Mouse (Mus musculus) limb, embryonic 14.5 days (tissue): Measurements from ENCODE around the gene Zfp109. TPM values are rescaled to one million over a fixed set of nuclear protein-coding genes. Genes with fewer than 3 reads are reported as not detected.
"Not testable (repeated sequence)": the region's sequence is repeated elsewhere in the genome, so short reads cannot be mapped to it uniquely, and the experiment has no call there.

Source experiments
- ATAC-seq: fragments of 200-750 bp; cut with Nextera tagmentation; 2 replicates; pipeline ENCODE4 v1.8.0; 2017; ENCODE audit warnings: low read depth, moderate number of reproducible peaks, moderate TSS enrichment; ENCODE audit not compliant: low FRiP score
- DNase-seq: peaks from one replicate; pipeline ENCODE4 v3.0.0-alpha.2; 2015; ENCODE audit warnings: low spot score
- H3K27ac ChIP-seq: fragments of 300-500 bp; sonication (generic); replicated peaks from 2 replicates; pipeline ENCODE4 v1.5.1; 2014; ENCODE audit warnings: low read depth, mild to moderate bottlenecking, low read length, moderate library complexity, mixed read lengths
- H3K27me3 ChIP-seq: fragments of 300-500 bp; sonication (generic); 2 replicates; pipeline ENCODE4 v1.6.1; 2014; ENCODE audit warnings: low read length, mixed read lengths; ENCODE audit not compliant: control insufficient read depth, insufficient read depth
- H3K36me3 ChIP-seq: fragments of 300-500 bp; sonication (generic); 2 replicates; pipeline ENCODE4 v1.6.1; 2014; ENCODE audit warnings: mild to moderate bottlenecking, low read length, moderate library complexity, mixed read lengths; ENCODE audit not compliant: control insufficient read depth, insufficient read depth
- H3K4me1 ChIP-seq: fragments of 300-500 bp; sonication (generic); 2 replicates; pipeline ENCODE4 v1.6.1; 2014; ENCODE audit warnings: antibody characterized with exemption, low read length, mixed read lengths; ENCODE audit not compliant: control insufficient read depth, insufficient read depth
- H3K4me2 ChIP-seq: fragments of 300-500 bp; sonication (generic); replicated peaks from 2 replicates; pipeline ENCODE4 v1.6.1; 2014; ENCODE audit warnings: low read depth, mild to moderate bottlenecking, low read length, moderate library complexity; ENCODE audit not compliant: severe bottlenecking
- H3K4me3 ChIP-seq: fragments of 300-500 bp; sonication (generic); replicated peaks from 2 replicates; pipeline ENCODE4 v1.5.1; 2014; ENCODE audit warnings: low read length
- H3K9ac ChIP-seq: fragments of 300-500 bp; sonication (generic); 2 replicates; pipeline ENCODE4 v1.6.1; 2014; ENCODE audit warnings: mild to moderate bottlenecking, low read depth, low read length, moderate library complexity; ENCODE audit not compliant: severe bottlenecking
- H3K9me3 ChIP-seq: fragments of 300-500 bp; sonication (generic); 2 replicates; pipeline ENCODE4 v1.6.1; 2016; ENCODE audit warnings: low read length; ENCODE audit not compliant: control insufficient read depth
- POLR2A ChIP-seq: fragments of 200-500 bp; IDR thresholded peaks from 2 replicates; pipeline ENCODE4 v1.8.0; 2012; ENCODE audit warnings: inconsistent platforms, mild to moderate bottlenecking, moderate library complexity, borderline replicate concordance; ENCODE audit not compliant: insufficient read depth, insufficient read length; ENCODE audit errors: extremely low read depth
- WGBS: fragments of 180-500 bp; shearing (Covaris S2); extraction: QIAGEN DNeasy Blood & Tissue Kit; methylation state at CpG from one replicate; pipeline ENCODE4 v1.1.7; 2014; 5-methylcytosine and 5-hydroxymethylcytosine counted together
- polyA plus RNA-seq, 2 experiments: library from polyadenylated mRNA; depleted of rRNA in 1 of 2; stranded (reverse) in 1 of 2; unstranded in 1 of 2; fragments of >200 nt; fragmentation: Nextera tagmentation in 1 of 2; extraction: Ambion mirVana in 1 of 2; gene quantifications; 2 replicates each; pipeline versions ENCODE4 v1.2.1 to v1.2.3; 2012 to 2014

Zfp109 gene
- polyA plus RNA-seq (2012; rRNA removed) (4.4 and 4.7 TPM in 2 replicates), polyA plus RNA-seq (2014; fragmentation: Nextera tagmentation; extraction: Ambion mirVana) (3.7 and 5.5 TPM in 2 replicates)

GRCm38 (mm10) chr7:24237040-24237791 is at the start of gene Zfp109:
Gene Zfp109, minus strand, starts transcription at chr7:24237560.
- H3K27ac ChIP-seq, result no peak within 1 kb of the TSS
- peaks cover 14% of the 10 kb centered on the region for H3K36me3 ChIP-seq
- peak; percentile 84 for ATAC-seq
- DNase-seq, result peak; percentile 72
- peak within 1 kb of the TSS; percentile 68 for H3K4me2 ChIP-seq
- TF ChIP-seq POLR2A, result peak; percentile 46; the same call in 1 of the 2 replicates
- H3K9me3 ChIP-seq, result no peaks in the 10 kb centered on the region
- peaks cover 8% of the 10 kb centered on the region; the same call in 1 of the 2 replicates for H3K4me1 ChIP-seq
- peak within 1 kb of the TSS; percentile 73 for H3K9ac ChIP-seq
- H3K27me3 ChIP-seq, result no peaks in the 10 kb centered on the region
- 6% methylated on average over 28 of the region's 28 CpGs for WGBS
- peak within 1 kb of the TSS; percentile 69 for H3K4me3 ChIP-seq

GRCm38 (mm10) chr7:24286916-24287315 is 49.6 kb upstream of the Zfp109 start:
- no peaks in the 10 kb centered on the region for H3K4me1 ChIP-seq
- no peak overlapping the region for H3K27ac ChIP-seq
- DNase-seq, result no peak
- no peaks in the 10 kb centered on the region for H3K27me3 ChIP-seq
- no peak overlapping the region for H3K9ac ChIP-seq
- no peak for ATAC-seq
- H3K9me3 ChIP-seq, result peaks cover 4% of the 10 kb centered on the region
- H3K4me2 ChIP-seq, result no peak overlapping the region
- H3K36me3 ChIP-seq, result peaks cover 28% of the 10 kb centered on the region
- no peak overlapping the region for H3K4me3 ChIP-seq
- 76% methylated on average over 4 of the region's 4 CpGs for WGBS
- TF ChIP-seq POLR2A, result no peak

DNA sequence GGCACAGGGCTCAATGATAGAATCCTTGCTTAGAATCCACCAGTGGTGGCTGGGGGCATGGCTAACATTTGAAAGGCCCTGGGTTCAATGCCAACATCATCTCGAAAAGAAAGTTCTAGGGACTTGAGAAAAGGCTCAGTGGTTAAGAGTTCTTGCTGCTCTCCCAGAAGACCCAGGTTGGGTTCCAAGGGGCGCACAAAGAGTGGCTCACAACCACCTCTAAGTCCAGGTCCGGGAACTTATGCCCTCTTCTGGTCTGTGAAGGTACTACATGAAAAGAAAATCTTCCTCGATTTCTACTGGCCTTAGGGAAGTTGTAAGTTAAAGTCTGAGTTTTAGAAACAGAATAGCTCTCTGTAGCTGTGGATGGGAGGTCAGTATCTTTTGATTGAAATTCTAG is 48.7 kb upstream of the Zfp109 start:
- Histone ChIP-seq H3K9me3 (peaks cover 4% of the 10 kb centered on the region; the same call in 1 of the 2 replicates), H3K36me3 (peaks cover 20% of the 10 kb centered on the region), H3K9ac (no peak overlapping the region), H3K4me3 (no peak overlapping the region), H3K27ac (no peak overlapping the region), H3K4me1 (no peaks in the 10 kb centered on the region), H3K4me2 (no peak overlapping the region), H3K27me3 (no peaks in the 10 kb centered on the region)
- DNase-seq (no peak), ATAC-seq (no peak)
- no peak for TF ChIP-seq POLR2A
- 45% methylated on average over 4 of the region's 4 CpGs for WGBS

DNA sequence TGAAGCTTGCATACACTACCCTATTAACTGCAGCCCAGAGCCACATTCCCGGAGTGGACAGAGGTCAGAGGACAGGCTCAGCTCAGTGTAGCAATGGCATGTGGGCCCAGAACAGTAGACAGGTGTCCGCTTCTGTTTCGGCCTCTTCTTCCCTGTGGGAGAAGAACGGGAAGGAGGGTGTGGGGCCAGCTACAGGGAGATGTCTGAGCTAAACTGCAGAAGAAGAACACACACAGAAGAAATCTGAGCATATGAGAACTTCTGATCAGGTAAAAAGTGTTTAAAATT is 43.4 kb upstream of the Zfp109 start:
- Histone ChIP-seq H3K4me3 (no peak overlapping the region), H3K27me3 (no peaks in the 10 kb centered on the region), H3K9me3 (no peaks in the 10 kb centered on the region), H3K9ac (no peak overlapping the region), H3K4me1 (no peaks in the 10 kb centered on the region), H3K4me2 (no peak overlapping the region), H3K27ac (no peak overlapping the region), H3K36me3 (no peaks in the 10 kb centered on the region)
- WGBS, result 45% methylated on average over 4 of the region's 4 CpGs
- TF ChIP-seq POLR2A, result no peak
- ATAC-seq (no peak), DNase-seq (no peak)

GRCm38 (mm10) chr7:24280031-24280857 is 42.9 kb upstream of the Zfp109 start:
- no peak for DNase-seq
- no peaks in the 10 kb centered on the region for H3K4me1 ChIP-seq
- H3K9me3 ChIP-seq, result no peaks in the 10 kb centered on the region
- H3K9ac ChIP-seq, result no peak overlapping the region
- H3K27ac ChIP-seq, result no peak overlapping the region
- H3K4me3 ChIP-seq, result no peak overlapping the region
- H3K36me3 ChIP-seq, result peaks cover under 1% of the 10 kb centered on the region; the same call in 1 of the 2 replicates
- no peaks in the 10 kb centered on the region for H3K27me3 ChIP-seq
- no peak for ATAC-seq
- 51% methylated on average over 10 of the region's 10 CpGs for WGBS
- H3K4me2 ChIP-seq, result no peak overlapping the region
- no peak for TF ChIP-seq POLR2A

DNA sequence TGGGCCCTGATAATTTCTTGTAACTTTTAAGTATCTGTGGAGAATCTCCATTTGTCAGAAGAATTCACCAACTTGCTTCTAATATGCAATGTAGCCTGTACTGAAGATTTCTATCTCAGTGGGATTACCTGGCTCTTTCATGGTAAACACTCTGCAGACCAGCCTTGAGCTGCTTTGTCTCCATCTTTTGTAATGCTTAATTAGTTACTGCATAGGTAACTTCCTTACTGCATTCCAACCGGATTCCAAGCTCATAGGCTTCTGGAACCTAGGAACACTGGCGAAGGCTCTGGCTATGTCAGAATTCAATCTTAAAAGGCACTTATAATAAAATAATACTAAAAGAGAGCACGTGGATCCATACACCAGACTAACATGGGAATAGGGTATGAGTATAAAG is 41.4 kb upstream of the Zfp109 start:
- not testable (repeated sequence) for ATAC-seq
- 85% methylated on average over 3 of the region's 3 CpGs for WGBS

More for the DNA sequence above, 41.4 kb upstream of the Zfp109 start:
- DNase-seq, H3K9me3 ChIP-seq, H3K4me2 ChIP-seq, H3K4me3 ChIP-seq, H3K27me3 ChIP-seq, H3K9ac ChIP-seq, H3K4me1 ChIP-seq, H3K27ac ChIP-seq: not testable (repeated sequence)
- H3K36me3 ChIP-seq, result peaks cover 14% of the 10 kb centered on the region
